Mouse (Mus musculus): ENCODE results near the gene Ajap1. TPM values are rescaled to one million over a fixed set of nuclear protein-coding genes. Genes with fewer than 3 reads are reported as not detected.

Ajap1 gene
- total and polyA plus RNA-seq, 2 experiments from 2014 or later: 0.57 TPM; not detected in 1

- Histone ChIP-seq H3K4me2 (ENCODE audit: low read depth, low read length) (no peak overlapping the region), H3K4me1 (ENCODE audit: control insufficient read depth, insufficient read depth) (no peaks in the 10 kb centered on the region), H3K9me3 (replicated peaks; ENCODE audit: control insufficient read depth, low read length) (no peaks in the 10 kb centered on the region), H3K4me3 (ENCODE audit: low read depth, low read length) (no peak overlapping the region), H3K36me3 (replicated peaks; ENCODE audit: control insufficient read depth, insufficient read depth, low read length) (no peaks in the 10 kb centered on the region), H3K9ac (replicated peaks; ENCODE audit: low read depth, low read length) (no peak overlapping the region), H3K27me3 (ENCODE audit: control insufficient read depth, insufficient read depth, low read length) (no peaks in the 10 kb centered on the region), H3K27ac (ENCODE audit: low read depth) (no peak overlapping the region)
- DNase-seq (ENCODE audit: low spot score): no peak
- no peak for ATAC-seq (ENCODE audit: insufficient read depth, low read depth)
- WGBS: 78% methylated on average over 8 of the region's 8 CpGs
- TF ChIP-seq EP300 (IDR thresholded peaks at IDR 0.05; ENCODE audit: low read depth): no peak
- TF ChIP-seq CTCF (IDR thresholded peaks at IDR 0.05; ENCODE audit: low read depth): no peak
Observed at GRCm38 (mm10) chr4:153451516-153451915, 31.1 kb downstream of the Ajap1 start.

- no peak overlapping the region for H3K4me3 ChIP-seq (ENCODE audit: low read depth, low read length)
- WGBS: 73% methylated on average over 10 of the region's 10 CpGs
- no peak overlapping the region for H3K27ac ChIP-seq (ENCODE audit: low read depth)
- ATAC-seq (ENCODE audit: insufficient read depth, low read depth) (no peak), DNase-seq (ENCODE audit: low spot score) (no peak)
- no peaks in the 10 kb centered on the region for H3K4me1 ChIP-seq (ENCODE audit: control insufficient read depth, insufficient read depth)
- no peaks in the 10 kb centered on the region for H3K36me3 ChIP-seq (replicated peaks; ENCODE audit: control insufficient read depth, insufficient read depth, low read length)
- TF ChIP-seq CTCF (IDR thresholded peaks at IDR 0.05; ENCODE audit: low read depth) (no peak), EP300 (IDR thresholded peaks at IDR 0.05; ENCODE audit: low read depth) (no peak)
- H3K9me3 ChIP-seq (replicated peaks; ENCODE audit: control insufficient read depth, low read length): no peaks in the 10 kb centered on the region
- no peak overlapping the region for H3K4me2 ChIP-seq (ENCODE audit: low read depth, low read length)
- H3K27me3 ChIP-seq (ENCODE audit: control insufficient read depth, insufficient read depth, low read length): no peaks in the 10 kb centered on the region
- no peak overlapping the region for H3K9ac ChIP-seq (replicated peaks; ENCODE audit: low read depth, low read length)
Observed at GRCm38 (mm10) chr4:153442522-153442921, 40.1 kb downstream of the Ajap1 start.

- Histone ChIP-seq H3K36me3 (replicated peaks; ENCODE audit: control insufficient read depth, insufficient read depth, low read length) (no peaks in the 10 kb centered on the region), H3K9me3 (replicated peaks; ENCODE audit: control insufficient read depth, low read length) (no peaks in the 10 kb centered on the region), H3K4me1 (ENCODE audit: control insufficient read depth, insufficient read depth) (no peaks in the 10 kb centered on the region), H3K9ac (replicated peaks; ENCODE audit: low read depth, low read length) (no peak overlapping the region), H3K4me3 (ENCODE audit: low read depth, low read length) (no peak overlapping the region), H3K27ac (ENCODE audit: low read depth) (no peak overlapping the region), H3K27me3 (ENCODE audit: control insufficient read depth, insufficient read depth, low read length) (no peaks in the 10 kb centered on the region), H3K4me2 (ENCODE audit: low read depth, low read length) (no peak overlapping the region)
- ATAC-seq (ENCODE audit: insufficient read depth, low read depth) (no peak), DNase-seq (ENCODE audit: low spot score) (no peak)
- TF ChIP-seq CTCF (IDR thresholded peaks at IDR 0.05; ENCODE audit: low read depth) (no peak), EP300 (IDR thresholded peaks at IDR 0.05; ENCODE audit: low read depth) (no peak)
- WGBS: 47% methylated on average over 11 of the region's 11 CpGs
Observed at GRCm38 (mm10) chr4:153439868-153440267, 42.7 kb downstream of the Ajap1 start.

GRCm38 (mm10) chr4:153439031-153439430 is 43.6 kb downstream of the Ajap1 start:
- Histone ChIP-seq H3K4me2 (ENCODE audit: low read depth, low read length) (no peak overlapping the region), H3K4me1 (ENCODE audit: control insufficient read depth, insufficient read depth) (no peaks in the 10 kb centered on the region), H3K27me3 (ENCODE audit: control insufficient read depth, insufficient read depth, low read length) (no peaks in the 10 kb centered on the region), H3K36me3 (replicated peaks; ENCODE audit: control insufficient read depth, insufficient read depth, low read length) (no peaks in the 10 kb centered on the region), H3K9ac (replicated peaks; ENCODE audit: low read depth, low read length) (no peak overlapping the region), H3K27ac (ENCODE audit: low read depth) (no peak overlapping the region), H3K9me3 (replicated peaks; ENCODE audit: control insufficient read depth, low read length) (no peaks in the 10 kb centered on the region), H3K4me3 (ENCODE audit: low read depth, low read length) (no peak overlapping the region)
- 60% methylated on average over 12 of the region's 12 CpGs for WGBS
- TF ChIP-seq EP300 (IDR thresholded peaks at IDR 0.05; ENCODE audit: low read depth) (no peak), CTCF (IDR thresholded peaks at IDR 0.05; ENCODE audit: low read depth) (no peak)
- ATAC-seq (ENCODE audit: insufficient read depth, low read depth) (no peak), DNase-seq (ENCODE audit: low spot score) (no peak)

GRCm38 (mm10) chr4:153437196-153437595 is 45.4 kb downstream of the Ajap1 start:
- Histone ChIP-seq H3K9me3 (replicated peaks; ENCODE audit: control insufficient read depth, low read length) (no peaks in the 10 kb centered on the region), H3K27me3 (ENCODE audit: control insufficient read depth, insufficient read depth, low read length) (no peaks in the 10 kb centered on the region), H3K4me3 (ENCODE audit: low read depth, low read length) (no peak overlapping the region), H3K27ac (ENCODE audit: low read depth) (no peak overlapping the region), H3K4me2 (ENCODE audit: low read depth, low read length) (no peak overlapping the region), H3K4me1 (ENCODE audit: control insufficient read depth, insufficient read depth) (no peaks in the 10 kb centered on the region), H3K9ac (replicated peaks; ENCODE audit: low read depth, low read length) (no peak overlapping the region), H3K36me3 (replicated peaks; ENCODE audit: control insufficient read depth, insufficient read depth, low read length) (no peaks in the 10 kb centered on the region)
- 59% methylated on average over 9 of the region's 9 CpGs for WGBS
- no peak for DNase-seq (ENCODE audit: low spot score)
- TF ChIP-seq CTCF (IDR thresholded peaks at IDR 0.05; ENCODE audit: low read depth) (no peak), EP300 (IDR thresholded peaks at IDR 0.05; ENCODE audit: low read depth) (no peak)
- no peak for ATAC-seq (ENCODE audit: insufficient read depth, low read depth)

GRCm38 (mm10) chr4:153435917-153436316 is 46.7 kb downstream of the Ajap1 start:
- no peak overlapping the region for H3K9ac ChIP-seq (replicated peaks; ENCODE audit: low read depth, low read length)
- no peak for TF ChIP-seq EP300 (IDR thresholded peaks at IDR 0.05; ENCODE audit: low read depth)
- no peak for TF ChIP-seq CTCF (IDR thresholded peaks at IDR 0.05; ENCODE audit: low read depth)
- no peak for ATAC-seq (ENCODE audit: insufficient read depth, low read depth)

More at GRCm38 (mm10) chr4:153435917-153436316, 46.7 kb downstream of the Ajap1 start:
- Histone ChIP-seq H3K4me1 (ENCODE audit: control insufficient read depth, insufficient read depth) (no peaks in the 10 kb centered on the region), H3K4me2 (ENCODE audit: low read depth, low read length) (no peak overlapping the region), H3K4me3 (ENCODE audit: low read depth, low read length) (no peak overlapping the region), H3K27ac (ENCODE audit: low read depth) (no peak overlapping the region), H3K27me3 (ENCODE audit: control insufficient read depth, insufficient read depth, low read length) (no peaks in the 10 kb centered on the region), H3K36me3 (replicated peaks; ENCODE audit: control insufficient read depth, insufficient read depth, low read length) (no peaks in the 10 kb centered on the region), H3K9me3 (replicated peaks; ENCODE audit: control insufficient read depth, low read length) (no peaks in the 10 kb centered on the region)
- no peak for DNase-seq (ENCODE audit: low spot score)
- WGBS: 74% methylated on average over 5 of the region's 5 CpGs

Measured in heart, postnatal 0 days (tissue).